Mouse (Mus musculus) intestine, postnatal 0 days (tissue): ENCODE results near the gene Tmem50b. TPM values are rescaled to one million over a fixed set of nuclear protein-coding genes. Genes with fewer than 3 reads are reported as not detected.

Experiments used
- ATAC-seq: fragments of 200-750 bp; cut with Nextera tagmentation; 2 replicates; pipeline ENCODE4 v1.8.0; 2017; ENCODE audit warnings: mild to moderate bottlenecking, moderate TSS enrichment, moderate library complexity
- H3K27ac ChIP-seq: fragments of 300-500 bp; sonication (generic); 2 replicates; pipeline ENCODE4 v1.5.1; 2014; ENCODE audit warnings: mild to moderate bottlenecking, low read depth, low read length, moderate library complexity
- H3K27me3 ChIP-seq: fragments of 300-500 bp; sonication (generic); replicated peaks from 2 replicates; pipeline ENCODE4 v1.6.1; 2014; ENCODE audit warnings: low read length, mixed read lengths; ENCODE audit not compliant: control insufficient read depth, insufficient read depth
- H3K36me3 ChIP-seq: fragments of 300-500 bp; sonication (generic); 2 replicates; pipeline ENCODE4 v1.6.1; 2014; ENCODE audit warnings: mild to moderate bottlenecking, moderate library complexity; ENCODE audit not compliant: control insufficient read depth, insufficient read depth
- H3K4me1 ChIP-seq: fragments of 300-500 bp; sonication (generic); replicated peaks from 2 replicates; pipeline ENCODE4 v1.6.1; 2014; ENCODE audit warnings: antibody characterized with exemption, low read length, mixed read lengths; ENCODE audit not compliant: control insufficient read depth, insufficient read depth
- H3K4me2 ChIP-seq: fragments of 300-500 bp; sonication (generic); replicated peaks from 2 replicates; pipeline ENCODE4 v1.6.1; 2014; ENCODE audit warnings: low read depth, mild to moderate bottlenecking, moderate library complexity
- H3K4me3 ChIP-seq: fragments of 300-500 bp; sonication (generic); 2 replicates; pipeline ENCODE4 v1.5.1; 2014; ENCODE audit warnings: low read depth, low read length
- H3K9ac ChIP-seq: fragments of 300-500 bp; sonication (generic); 2 replicates; pipeline ENCODE4 v1.6.1; 2014; ENCODE audit warnings: mild to moderate bottlenecking, low read depth, low read length
- H3K9me3 ChIP-seq: fragments of 300-500 bp; sonication (generic); 2 replicates; pipeline ENCODE4 v1.6.1; 2016; ENCODE audit warnings: mixed run types; ENCODE audit not compliant: control insufficient read depth
- CTCF ChIP-seq: sonication (generic); IDR thresholded peaks from 2 replicates; pipeline ENCODE4 v1.5.1; 2016; ENCODE audit warnings: low read depth, mild to moderate bottlenecking, control low read depth, antibody characterized with exemption, moderate library complexity
- WGBS: fragments of 180-500 bp; shearing (Covaris S2); extraction: QIAGEN DNeasy Blood & Tissue Kit; methylation state at CpG from one replicate; pipeline ENCODE4 v1.1.7; 2014; 5-methylcytosine and 5-hydroxymethylcytosine counted together
- polyA plus RNA-seq: library from polyadenylated mRNA; unstranded; fragments of >200 nt; fragmentation: Nextera tagmentation; extraction: Ambion mirVana; gene quantifications from 2 replicates; pipeline ENCODE4 v1.2.1, GENCODE M21; 2015

The Tmem50b gene
- polyA plus RNA-seq, 1 experiment from 2014 or later = 24.9 TPM

- peak overlapping the region; percentile 68 for H3K27ac ChIP-seq
- no peaks in the 10 kb centered on the region for H3K27me3 ChIP-seq
- peaks cover 51% of the 10 kb centered on the region for H3K36me3 ChIP-seq
- peaks cover 5% of the 10 kb centered on the region for H3K4me1 ChIP-seq
- H3K9me3 ChIP-seq = no peaks in the 10 kb centered on the region
- no peak overlapping the region for H3K9ac ChIP-seq
- ATAC-seq = peak; percentile 70
- H3K4me3 ChIP-seq = no peak overlapping the region
- no peak overlapping the region; the same call in 1 of the 2 replicates for H3K4me2 ChIP-seq
- WGBS = 53% methylated on average over 8 of the region's 8 CpGs
- no peak for TF ChIP-seq CTCF
Measured at GRCm38 (mm10) chr16:91555017-91555605, 42.5 kb downstream of the Tmem50b start.

- TF ChIP-seq CTCF = no peak
- Histone ChIP-seq H3K9me3 (no peaks in the 10 kb centered on the region), H3K9ac (no peak overlapping the region), H3K4me1 (peaks cover 10% of the 10 kb centered on the region), H3K27me3 (no peaks in the 10 kb centered on the region), H3K27ac (peak overlapping the region; percentile 37; the same call in 1 of the 2 replicates), H3K36me3 (peaks cover 40% of the 10 kb centered on the region), H3K4me3 (no peak overlapping the region), H3K4me2 (no peak overlapping the region)
- ATAC-seq = no peak
- 44% methylated on average over 12 of the region's 12 CpGs for whole genome bisulfite sequencing
Measured at GRCm38 (mm10) chr16:91553625-91554024, 44.0 kb downstream of the Tmem50b start.

GRCm38 (mm10) chr16:91552072-91552471 is 45.5 kb downstream of the Tmem50b start:
- Histone ChIP-seq H3K27ac (peak overlapping the region; percentile 86), H3K4me2 (peak overlapping the region; percentile 30), H3K9ac (no peak overlapping the region), H3K9me3 (no peaks in the 10 kb centered on the region), H3K27me3 (no peaks in the 10 kb centered on the region), H3K4me3 (no peak overlapping the region), H3K4me1 (peaks cover 10% of the 10 kb centered on the region), H3K36me3 (peaks cover 26% of the 10 kb centered on the region)
- ATAC-seq = peak; percentile 54
- TF ChIP-seq CTCF = peak; percentile 69
- WGBS = 34% methylated on average over 9 of the region's 9 CpGs

- peak overlapping the region; percentile 86 for H3K27ac ChIP-seq
- no peak overlapping the region for H3K4me3 ChIP-seq
- no peaks in the 10 kb centered on the region for H3K9me3 ChIP-seq
- H3K36me3 ChIP-seq = peaks cover 16% of the 10 kb centered on the region
- H3K4me2 ChIP-seq = peak overlapping the region; percentile 32; the same call in 1 of the 2 replicates
- peaks cover 10% of the 10 kb centered on the region for H3K4me1 ChIP-seq
- ATAC-seq = peak; percentile 65
- H3K9ac ChIP-seq = no peak overlapping the region
- 30% methylated on average over 10 of the region's 10 CpGs for WGBS
- TF ChIP-seq CTCF = no peak
- H3K27me3 ChIP-seq = no peaks in the 10 kb centered on the region
Measured at GRCm38 (mm10) chr16:91551081-91551524, 46.5 kb downstream of the Tmem50b start.

- H3K4me1 ChIP-seq = peaks cover 13% of the 10 kb centered on the region
- H3K9ac ChIP-seq = peak overlapping the region; percentile 26; the same call in 1 of the 2 replicates
- H3K27ac ChIP-seq = peak overlapping the region; percentile 72
- H3K4me3 ChIP-seq = peak overlapping the region; percentile 12; the same call in 1 of the 2 replicates
- 0 out of 2 replicates have a peak, but pooled peaks cover 5% of the 10 kb centered on the region for H3K36me3 ChIP-seq
- 53% methylated on average over 5 of the region's 5 CpGs for WGBS
- no peak for TF ChIP-seq CTCF
- no peaks in the 10 kb centered on the region for H3K27me3 ChIP-seq
- H3K4me2 ChIP-seq = peak overlapping the region; percentile 80
- ATAC-seq = no peak
- H3K9me3 ChIP-seq = no peaks in the 10 kb centered on the region
Measured at GRCm38 (mm10) chr16:91549616-91550015, 48.0 kb downstream of the Tmem50b start.

GRCm38 (mm10) chr16:91548996-91549395 is 48.6 kb downstream of the Tmem50b start:
- peak overlapping the region; percentile 72 for H3K27ac ChIP-seq
- WGBS = 39% methylated on average over 2 of the region's 2 CpGs
- TF ChIP-seq CTCF = no peak

More at GRCm38 (mm10) chr16:91548996-91549395, 48.6 kb downstream of the Tmem50b start:
- Histone ChIP-seq H3K4me1 (peaks cover 13% of the 10 kb centered on the region), H3K9ac (peak overlapping the region; percentile 18; the same call in 1 of the 2 replicates), H3K4me2 (peak overlapping the region; percentile 80), H3K36me3 (0 out of 2 replicates have a peak, but pooled peaks cover 4% of the 10 kb centered on the region), H3K9me3 (no peaks in the 10 kb centered on the region), H3K4me3 (peak overlapping the region; percentile 96), H3K27me3 (no peaks in the 10 kb centered on the region)
- ATAC-seq = no peak
